Mouse (Mus musculus): Measurements from ENCODE around the gene Cpe. TPM values are rescaled to one million over a fixed set of nuclear protein-coding genes. Genes with fewer than 3 reads are reported as not detected.

The Cpe gene
- total RNA-seq, 2 experiments from 2014 or later = 182 to 200 TPM

DNA sequence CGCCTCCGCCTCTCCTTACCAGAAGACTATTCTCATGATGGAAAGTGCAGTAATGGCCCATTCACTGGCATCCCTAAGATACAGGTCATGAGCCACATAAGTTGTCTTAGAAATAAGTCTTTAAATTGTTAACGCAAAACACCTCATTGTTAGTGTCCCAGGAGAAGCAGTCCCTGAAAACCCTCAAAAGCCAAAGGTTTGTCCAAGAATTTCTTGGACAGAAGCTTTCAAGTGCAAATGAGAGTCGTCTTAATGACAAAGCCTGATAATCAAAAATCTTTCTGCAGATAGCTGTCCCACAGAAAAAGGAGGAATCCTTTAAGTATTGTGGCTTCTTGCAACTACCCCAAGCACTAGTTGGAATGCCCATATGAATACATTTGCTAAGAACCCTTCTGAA, 60.7 kb downstream of the Cpe start:
- no peak for DNase-seq

DNA sequence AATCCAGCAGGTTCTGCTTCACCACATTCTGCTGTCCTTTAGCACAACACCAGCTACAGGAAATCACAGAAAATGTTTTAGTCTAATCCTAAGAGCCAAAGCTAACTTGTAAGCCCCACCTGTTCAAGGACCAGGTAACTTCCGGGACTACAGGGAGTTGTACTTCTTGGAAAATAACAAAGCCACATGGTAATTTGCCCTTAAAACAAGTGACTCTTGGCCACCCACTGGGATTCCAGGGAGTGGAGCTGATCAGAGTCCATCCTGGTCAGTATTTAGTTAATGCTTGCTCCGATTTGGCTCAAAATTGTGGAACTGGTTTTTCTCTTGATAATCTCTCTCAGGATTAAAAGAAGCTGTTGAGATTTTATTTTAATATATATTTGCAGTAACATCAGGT, 61.1 kb downstream of the Cpe start:
- DNase-seq = no peak

DNA sequence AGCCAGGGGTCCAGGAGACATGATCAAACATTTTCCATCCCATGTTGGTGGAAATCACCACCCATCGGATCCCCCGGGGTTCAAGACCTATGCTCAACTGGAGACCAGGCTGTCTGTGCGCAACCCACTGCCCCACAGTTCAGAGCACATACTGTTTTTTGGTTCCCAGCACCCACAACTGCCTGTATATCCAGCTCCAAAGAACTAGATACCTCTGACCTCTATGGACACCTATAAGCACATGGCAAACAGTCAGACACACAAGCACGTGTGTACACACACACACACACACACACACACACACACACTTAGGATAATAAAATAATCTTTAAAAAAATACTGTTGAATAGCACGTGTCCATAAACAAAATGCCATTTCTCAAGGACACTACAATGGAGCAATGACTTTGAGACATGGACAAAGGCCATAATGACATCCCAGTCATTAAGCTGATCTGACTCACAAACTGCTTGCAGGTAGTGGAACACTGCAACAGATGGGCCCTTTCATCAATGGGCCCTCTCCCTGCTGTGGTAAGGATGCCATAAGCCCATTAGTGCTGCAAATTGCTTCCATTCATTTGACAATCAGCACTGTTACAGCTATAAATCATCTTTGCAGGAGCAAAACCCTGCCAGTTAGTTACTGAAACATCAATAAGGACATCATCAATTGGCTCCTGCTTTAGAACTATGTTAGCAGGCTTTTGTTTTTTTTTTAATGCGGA, 63.7 kb downstream of the Cpe start:
- DNase-seq = no peak

DNA sequence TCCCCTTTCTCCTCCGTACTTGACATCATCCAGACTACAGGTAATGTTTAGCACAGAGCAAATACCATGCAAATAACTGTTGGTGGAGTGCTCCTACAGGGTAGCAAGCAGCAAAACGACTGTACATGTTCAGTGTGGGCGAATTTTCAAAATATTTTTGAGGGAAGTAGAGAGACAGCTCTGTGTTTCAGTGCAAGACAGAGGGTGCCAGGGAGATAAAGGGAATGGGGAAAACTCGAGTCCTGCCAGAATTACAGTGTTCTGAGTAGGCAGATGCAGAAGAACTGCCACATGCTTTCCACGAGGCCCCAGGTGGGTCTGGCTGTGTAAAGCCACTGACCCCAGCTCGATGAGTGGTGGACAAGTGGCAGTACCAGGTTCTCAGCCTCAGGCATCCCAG, 64.8 kb downstream of the Cpe start:
- no peak for DNase-seq

DNA sequence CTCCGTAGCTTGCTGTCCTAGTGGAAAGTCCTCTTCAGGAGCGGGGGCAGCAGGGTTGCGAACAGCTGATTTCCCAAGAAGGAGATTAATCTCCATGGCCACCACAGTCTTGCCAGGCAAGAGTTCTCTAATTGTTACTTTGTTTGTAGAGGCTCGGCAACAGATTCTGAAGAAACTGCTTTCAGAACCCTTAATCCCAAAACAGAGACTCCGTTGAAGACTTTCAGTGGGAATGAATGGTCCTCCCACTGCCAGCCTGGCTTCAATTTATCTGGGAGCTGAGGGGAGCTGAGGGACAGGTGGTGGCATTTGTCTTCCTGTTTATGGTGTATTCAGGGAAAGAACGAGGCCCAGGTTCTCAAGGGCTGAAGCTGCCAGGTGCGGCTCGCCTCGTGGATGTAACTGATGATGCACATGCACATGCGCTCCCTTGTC, 68.2 kb downstream of the Cpe start:
- DNase-seq = no peak

DNA sequence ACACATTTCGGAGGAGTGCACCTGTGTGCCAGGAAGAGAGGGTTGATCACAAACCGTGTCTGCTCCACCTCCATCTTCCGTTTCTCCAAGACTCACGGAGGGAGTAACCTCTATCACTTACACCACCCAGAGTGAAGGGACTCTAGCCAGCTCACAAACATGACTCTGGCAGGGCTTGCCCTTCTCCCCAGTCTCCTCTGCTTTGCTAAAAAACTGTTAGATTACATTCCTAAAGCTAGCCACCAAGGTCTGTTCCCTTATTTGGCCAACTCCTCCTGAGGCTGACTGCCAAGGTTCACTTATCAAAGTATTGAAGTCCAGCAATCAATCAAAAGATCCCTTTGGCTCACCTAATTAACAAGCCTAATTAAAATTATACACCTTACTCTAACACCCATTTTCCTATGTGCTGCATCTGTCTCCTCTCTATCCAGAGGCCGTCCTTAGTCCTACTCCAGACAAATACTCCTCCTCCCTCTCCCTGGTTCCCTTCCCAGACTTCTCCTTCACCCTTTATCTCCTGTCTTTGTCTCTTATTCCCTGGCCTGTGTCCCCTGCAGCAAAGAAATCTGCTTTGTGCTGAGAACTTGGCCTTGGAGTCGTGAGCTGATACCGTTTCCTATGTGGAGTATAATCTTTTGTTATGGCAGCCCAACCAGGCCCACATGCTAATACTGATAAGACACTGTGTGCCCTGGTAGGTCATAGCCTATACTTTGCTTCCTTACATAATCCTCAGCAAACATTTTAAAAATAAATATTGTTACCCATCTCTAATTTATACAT, 72.3 kb downstream of the Cpe start:
- DNase-seq = peak; percentile 17

DNA sequence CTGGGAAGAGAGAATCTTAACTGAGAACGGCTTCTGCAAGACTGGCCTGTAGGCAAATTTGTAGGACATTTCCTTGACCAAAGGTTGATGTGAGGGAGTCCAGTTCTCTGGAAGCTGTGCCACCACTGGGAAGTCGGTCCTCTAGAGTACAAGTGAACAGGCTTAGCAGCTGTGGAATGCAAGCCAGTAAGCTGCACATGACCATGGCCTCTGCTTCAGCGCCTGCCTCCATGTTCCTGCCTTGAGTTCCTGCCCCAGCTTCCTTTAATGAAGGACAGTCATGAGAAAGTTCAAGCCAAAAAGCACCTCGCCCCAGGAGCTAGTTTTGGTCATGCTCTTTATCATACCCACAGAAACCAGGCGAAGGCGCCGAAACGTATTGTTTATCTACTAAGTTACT, 73.2 kb downstream of the Cpe start:
- no peak for DNase-seq

DNA sequence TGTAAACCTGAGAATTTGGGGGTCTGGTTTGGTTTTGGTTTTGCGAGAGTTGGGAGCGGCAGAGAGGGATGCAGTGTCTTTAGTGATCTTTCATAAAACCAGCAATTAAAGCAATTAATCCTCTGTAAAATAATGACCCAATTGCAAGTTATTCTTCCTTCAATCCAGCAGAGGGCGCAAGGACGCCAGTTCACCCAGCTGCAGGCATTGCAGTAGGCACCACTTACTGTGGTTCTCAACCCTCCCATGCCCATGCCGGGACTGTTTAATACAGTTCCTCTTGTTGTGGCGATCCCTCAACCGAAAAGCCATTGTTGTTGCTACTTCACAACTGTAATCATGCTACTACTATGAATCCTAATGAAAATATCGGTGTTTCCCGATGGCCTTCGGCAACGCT, 74.2 kb downstream of the Cpe start:
- peak; percentile 58 for DNase-seq

DNA sequence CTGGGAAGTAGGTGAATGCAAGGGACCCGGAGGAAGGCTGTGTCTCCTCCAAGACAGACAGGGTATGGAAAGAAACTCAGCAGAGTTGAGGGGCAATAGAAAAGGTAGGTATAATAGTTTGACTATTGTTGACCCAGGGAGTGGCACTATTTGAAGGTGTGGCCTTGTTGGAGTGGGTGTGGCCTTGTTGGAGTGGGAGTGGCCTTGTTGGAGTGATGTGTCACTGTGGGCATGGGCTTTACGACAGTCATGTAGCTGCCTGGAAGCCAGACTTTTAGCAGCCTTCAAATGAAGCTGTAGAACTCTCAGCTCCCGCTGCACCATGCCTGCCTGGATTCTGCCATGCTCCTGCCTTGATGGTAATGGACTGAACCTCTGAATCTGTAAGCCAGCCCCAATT, 76.3 kb downstream of the Cpe start:
- DNase-seq = no peak

DNA sequence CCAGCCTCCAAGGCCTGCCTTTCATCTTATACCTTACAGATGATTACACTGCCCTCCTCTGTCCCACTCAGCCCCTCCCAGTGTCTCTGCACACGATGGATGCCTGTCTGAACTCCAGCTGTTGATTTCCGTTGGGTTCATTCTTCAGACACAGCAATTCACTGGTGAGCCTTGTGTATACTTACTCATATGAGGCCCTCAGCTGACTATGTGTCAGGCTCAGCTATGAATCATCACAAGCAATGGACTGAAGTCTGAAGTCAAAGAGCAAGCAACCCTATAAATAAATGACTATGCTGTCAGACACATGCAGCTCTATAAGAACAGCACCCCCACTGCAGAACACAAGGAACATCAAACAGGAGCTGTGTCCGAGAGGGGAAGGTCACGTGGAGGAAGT, 77.4 kb downstream of the Cpe start:
- no peak for DNase-seq

DNA sequence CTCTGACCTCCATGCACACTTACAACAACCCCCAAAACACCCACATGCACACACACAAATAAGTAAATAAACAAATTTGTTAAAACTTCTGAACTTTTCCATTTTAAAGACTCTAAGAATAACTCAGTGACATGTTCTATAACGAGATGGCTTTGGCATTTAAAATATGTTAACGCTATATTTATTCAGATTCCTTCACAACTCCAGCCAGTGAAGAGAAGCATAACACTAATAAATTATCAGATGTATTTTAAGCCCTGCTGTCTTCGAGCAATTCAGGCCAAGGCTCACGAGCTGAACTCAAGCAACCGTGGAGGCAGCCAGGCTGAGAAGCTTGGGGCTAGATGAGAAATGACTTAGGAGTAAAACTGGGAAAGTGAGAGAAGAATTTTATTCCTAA, 79.2 kb downstream of the Cpe start:
- no peak for DNase-seq

DNA sequence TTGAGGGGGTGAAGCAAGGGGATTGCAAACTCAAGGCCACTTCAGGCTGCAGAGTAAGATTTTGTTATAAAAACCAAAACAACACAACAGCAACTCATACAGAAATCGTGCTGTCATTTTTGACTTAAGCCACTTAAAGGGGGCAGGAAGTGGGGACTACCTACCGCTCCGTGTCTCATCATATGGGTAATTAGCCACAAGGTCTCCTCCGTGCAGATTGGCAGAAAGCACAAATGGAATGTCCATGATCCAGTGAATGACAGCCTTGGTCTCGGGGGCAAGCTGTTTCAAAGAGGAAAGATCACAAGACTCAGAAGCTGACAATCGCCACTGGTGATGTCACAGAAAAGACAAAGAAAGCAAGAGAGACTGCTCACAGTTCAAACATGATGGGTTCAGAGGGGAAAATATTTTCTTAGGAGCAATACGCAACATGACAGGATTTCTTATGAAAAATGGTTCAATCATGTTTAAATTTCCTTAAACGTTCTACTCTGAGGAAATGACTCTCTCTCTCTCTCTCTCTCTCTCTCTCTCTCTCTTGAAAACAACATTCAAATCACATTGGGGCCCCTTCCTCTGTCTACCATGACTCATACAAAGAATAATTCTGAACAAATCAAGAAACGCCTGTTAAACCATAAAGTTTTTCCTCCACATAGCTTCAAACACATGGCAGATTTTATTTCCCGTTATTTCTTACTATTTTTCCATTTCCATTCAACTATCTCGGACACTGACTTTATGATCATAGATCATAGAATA, 81.5 kb downstream of the Cpe start:
- no peak for DNase-seq

DNA sequence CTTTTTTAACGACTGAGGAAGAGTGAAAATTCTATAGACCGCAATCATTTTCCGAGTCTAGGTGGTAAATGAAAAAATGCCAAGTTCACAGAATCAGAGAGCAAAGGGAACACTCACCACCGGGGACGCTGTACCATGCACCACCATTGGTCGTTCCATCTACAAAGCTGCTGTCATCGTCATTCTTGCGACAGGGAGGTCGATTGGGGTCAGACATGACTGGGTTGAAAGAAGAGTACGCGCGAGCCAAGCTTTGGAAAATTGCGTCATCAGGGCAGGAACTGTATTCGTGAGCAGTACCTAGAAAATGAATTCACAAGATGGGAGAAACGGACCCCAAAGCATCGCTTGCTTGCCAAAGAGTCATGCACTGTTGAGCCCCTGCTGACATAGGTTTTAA, 83.9 kb downstream of the Cpe start:
- DNase-seq = no peak

DNA sequence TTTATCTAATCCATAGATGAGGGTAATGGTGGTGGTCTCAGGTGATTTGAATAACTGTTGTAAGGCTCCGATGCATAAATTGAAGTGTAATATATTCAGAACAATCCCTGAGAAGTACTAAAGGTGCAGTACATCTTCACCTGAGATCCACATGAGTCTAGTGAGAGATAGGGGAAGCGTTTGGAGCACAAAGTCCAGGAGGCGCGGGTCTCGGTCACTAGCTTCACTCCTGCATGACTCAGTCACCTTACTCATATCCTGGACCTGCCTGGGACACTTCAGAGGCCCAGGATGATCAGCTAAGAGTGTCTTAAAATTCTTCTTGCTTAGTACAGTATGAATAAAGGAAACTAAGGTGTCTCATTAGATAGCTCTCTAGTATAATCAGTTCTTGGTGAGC, 86.8 kb downstream of the Cpe start:
- DNase-seq = no peak

DNA sequence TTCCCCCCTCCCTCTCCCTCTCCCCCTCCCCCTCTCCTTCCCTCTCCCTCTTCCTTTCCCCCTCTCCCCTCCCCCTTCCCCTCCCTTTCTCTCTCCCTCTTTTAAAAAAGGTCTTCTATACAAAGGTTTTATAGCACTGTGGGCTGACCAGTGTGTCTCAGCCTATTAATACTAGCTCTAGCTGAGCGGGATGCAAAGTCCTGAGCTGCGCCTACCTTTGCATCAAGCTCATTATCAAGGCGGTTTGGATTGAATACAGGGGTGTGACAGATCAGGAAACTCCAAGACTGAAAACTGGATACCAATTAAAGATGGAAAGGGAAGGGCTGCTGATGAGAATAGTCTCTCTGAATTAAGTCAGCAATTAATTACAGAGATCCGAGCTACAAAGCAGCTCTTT, 94.6 kb downstream of the Cpe start:
- no peak for DNase-seq

DNA sequence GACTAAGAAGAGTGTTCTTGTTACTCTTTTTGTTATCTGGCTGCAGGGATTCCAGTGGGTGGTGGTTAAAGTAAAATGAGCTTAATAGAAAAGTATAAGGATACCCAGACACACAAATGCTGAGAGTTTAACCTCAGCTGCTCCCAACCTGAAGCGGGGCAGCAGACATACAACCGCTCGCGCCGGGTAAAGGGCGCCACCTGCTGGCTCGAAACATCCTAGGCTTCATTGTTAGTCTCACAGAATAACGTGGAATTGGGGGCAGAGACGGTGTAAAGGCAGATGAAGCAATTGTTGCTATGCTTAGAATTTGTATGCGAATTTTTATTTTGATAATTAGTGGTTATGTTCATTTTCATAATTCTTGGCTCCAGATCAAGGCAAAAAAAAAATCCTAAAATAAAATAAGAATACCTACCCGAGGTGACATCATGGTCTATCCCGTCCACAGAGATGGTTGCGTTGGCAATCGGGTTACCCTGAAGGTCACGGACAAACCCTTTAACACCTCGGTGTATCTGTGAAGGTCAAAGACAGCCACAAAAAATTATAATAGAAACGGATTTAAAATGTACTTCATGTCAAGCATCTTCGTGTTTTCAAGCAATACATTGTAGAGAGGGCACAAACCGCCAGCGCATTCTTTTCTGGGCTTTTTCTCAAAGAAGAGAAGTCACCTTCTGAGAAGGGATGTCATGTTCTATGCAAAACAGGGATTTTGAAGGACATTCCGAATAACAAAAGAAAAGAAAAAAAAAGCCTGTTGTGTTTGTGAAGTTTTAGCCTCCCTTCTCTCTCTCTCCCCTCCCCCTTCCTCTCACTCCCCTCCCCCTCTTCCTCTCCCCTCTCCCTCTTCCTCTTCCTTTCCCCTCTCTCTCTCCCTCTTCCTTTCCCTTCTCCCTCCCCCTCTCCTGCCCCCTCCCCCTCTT, 95.5 kb downstream of the Cpe start:
- DNase-seq = peak; percentile 83

DNA sequence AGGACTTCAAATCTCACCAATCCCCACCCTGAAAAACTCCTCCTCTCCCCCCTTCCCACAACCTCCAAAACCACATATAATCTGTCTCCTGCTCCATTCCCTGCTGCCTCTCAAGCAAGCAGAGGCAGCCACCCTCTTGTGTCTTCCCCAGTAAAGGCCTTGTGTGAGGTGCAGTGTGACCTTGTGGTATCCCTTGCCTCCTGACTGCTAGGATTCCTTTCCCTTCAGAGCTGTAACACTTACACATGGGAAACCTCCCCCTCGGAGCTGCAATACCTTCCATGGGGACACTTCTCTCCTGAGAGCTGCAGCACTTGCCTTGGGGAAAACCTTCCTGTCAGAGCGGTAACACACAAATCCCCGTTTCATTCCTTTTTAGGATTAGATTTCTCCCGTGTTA, 96.5 kb downstream of the Cpe start:
- no peak for DNase-seq

DNA sequence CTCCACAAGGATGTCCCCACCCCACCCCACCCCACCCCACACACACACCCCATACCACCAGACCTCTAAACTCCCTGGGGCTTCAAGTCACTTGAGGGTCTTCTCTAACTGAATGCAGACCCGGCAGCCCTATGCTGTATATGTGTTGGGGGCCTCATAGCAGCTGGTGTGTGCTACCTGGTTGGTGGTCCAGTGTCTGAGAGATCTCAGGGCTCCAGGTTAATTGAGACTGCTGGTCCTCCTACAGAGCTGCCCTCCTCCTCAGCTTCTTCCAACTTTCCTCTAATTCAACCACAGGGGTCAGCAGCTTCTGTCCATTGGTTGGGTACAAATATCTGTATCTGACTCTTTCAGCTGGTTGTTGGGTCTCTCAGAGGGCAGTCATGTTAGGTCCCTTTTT, 102.4 kb downstream of the Cpe start:
- no peak for DNase-seq

DNA sequence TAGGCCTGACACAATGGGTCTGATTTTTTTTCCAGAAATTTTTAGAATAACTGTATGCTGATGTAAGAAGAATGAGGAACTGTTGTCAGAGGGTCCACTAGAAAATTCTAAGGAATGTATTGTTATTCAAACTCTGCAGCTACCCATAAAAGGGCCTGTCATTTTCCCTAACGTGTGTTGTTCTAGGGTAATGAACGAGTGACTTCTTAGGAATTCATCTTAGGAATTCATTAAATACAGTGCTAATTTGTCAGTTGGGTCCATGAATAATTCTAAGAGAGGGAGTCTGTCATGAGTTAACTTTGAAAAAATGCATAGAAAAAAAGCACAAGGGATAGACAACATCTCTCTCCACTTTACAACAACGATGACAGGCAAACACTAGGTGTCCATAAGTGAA, 110.0 kb downstream of the Cpe start:
- DNase-seq = no peak

DNA sequence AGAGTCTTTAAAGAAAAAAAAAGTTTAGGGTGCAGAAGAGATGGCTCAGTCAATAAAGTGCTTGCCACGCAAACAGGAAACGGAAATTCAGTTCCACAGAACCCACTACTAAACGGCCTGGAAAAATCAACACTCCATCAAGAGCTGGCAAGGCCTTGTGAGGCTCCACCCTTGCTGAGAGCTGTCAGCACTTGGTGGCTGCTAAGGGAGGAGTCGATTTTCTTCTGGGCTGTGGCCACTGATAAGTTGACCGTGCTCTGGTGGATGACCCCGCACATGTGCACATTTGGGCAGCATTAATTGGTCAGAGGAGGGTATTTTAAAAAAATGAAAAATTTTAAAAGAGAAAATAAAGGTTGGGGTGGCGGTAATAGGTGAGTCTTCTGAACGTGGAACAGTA, 114.6 kb downstream of the Cpe start:
- DNase-seq = peak; percentile 8

DNA sequence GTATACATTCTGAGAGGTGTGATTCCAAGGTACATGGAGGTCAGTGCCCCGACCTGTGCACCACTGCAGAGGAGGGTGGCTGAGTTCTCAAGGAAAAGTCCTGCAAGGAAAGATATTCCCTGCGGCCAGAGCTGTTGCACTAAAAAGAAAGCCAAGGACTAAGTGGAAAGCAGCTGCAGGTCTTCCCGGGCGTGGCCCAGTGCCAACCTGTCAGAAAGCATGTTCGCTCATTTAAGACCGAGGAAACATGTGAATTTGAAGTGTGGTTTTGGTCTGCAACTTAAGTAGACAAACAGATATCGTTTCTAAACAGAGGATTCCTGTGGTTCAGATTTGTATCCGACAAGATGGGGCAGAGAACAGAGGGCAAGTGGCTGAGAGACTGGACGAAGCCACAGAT, 117.9 kb downstream of the Cpe start:
- peak; percentile 55 for DNase-seq
